Mouse (Mus musculus) lung, postnatal 0 days (tissue): ENCODE measurements at regions not wholly inside any gene's neighbourhood (a gene's known extent, or its start where the extent isn't known, plus 50 kb on each side); places are given as distances from the start of the nearest gene placed in this dataset.

ENCODE experiments used
- CTCF ChIP-seq: IDR thresholded peaks from 2 replicates; pipeline ENCODE4 v1.5.1; 2016; ENCODE audit warnings: antibody characterized with exemption, mild to moderate bottlenecking
- EP300 ChIP-seq: IDR thresholded peaks from 2 replicates; pipeline ENCODE4 v1.6.1; 2016; ENCODE audit warnings: antibody characterized with exemption, mild to moderate bottlenecking, control low read depth

DNA sequence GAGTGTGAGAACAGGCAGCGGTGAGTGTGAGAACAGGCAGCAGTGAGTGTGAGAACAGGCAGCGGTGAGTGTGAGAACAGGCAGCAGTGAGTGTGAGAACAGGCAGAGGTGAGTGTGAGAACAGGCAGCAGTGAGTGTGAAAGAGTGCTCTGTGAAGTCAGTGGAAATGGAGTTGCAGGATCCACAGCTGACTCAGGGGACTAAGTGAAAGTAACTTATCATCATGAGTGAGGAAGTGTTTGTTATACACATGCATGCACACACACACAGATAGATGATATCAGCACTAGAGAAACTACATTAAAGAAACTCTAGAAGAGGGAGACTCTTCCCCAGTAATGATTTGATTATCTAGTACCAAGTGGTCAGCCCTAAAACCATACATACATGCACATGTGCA is 76.0 kb upstream of the Btg1 start:
- TF ChIP-seq CTCF (no peak), EP300 (no peak)
